Mouse (Mus musculus) kidney, postnatal 0 days (tissue): ENCODE measurements at regions not wholly inside any gene's neighbourhood (a gene's known extent, or its start where the extent isn't known, plus 50 kb on each side); places are given as distances from the start of the nearest gene placed in this dataset.

Source experiments
- ATAC-seq: fragments of 200-750 bp; cut with Nextera tagmentation; replicated peaks from 2 replicates; pipeline ENCODE4 v1.8.0; 2017; ENCODE audit warnings: low read depth, moderate number of reproducible peaks, moderate TSS enrichment, moderate library complexity; ENCODE audit not compliant: low FRiP score
- DNase-seq: peaks from one replicate; pipeline ENCODE4 v3.0.0-alpha.2; 2016; ENCODE audit warnings: low spot score
- H3K27ac ChIP-seq: fragments of 300-500 bp; sonication (generic); 2 replicates; pipeline ENCODE4 v1.5.1; 2014; ENCODE audit warnings: mild to moderate bottlenecking
- H3K27me3 ChIP-seq: fragments of 300-500 bp; sonication (generic); 2 replicates; pipeline ENCODE4 v1.6.1; 2014; ENCODE audit warnings: low read length, mixed read lengths; ENCODE audit not compliant: insufficient read depth
- H3K36me3 ChIP-seq: fragments of 300-500 bp; sonication (generic); 2 replicates; pipeline ENCODE4 v1.6.1; 2014; ENCODE audit warnings: low read length, mixed read lengths; ENCODE audit not compliant: insufficient read depth
- H3K4me1 ChIP-seq: fragments of 300-500 bp; sonication (generic); replicated peaks from 2 replicates; pipeline ENCODE4 v1.6.1; 2014; ENCODE audit warnings: antibody characterized with exemption, low read length, mixed read lengths; ENCODE audit not compliant: insufficient read depth
- H3K4me2 ChIP-seq: fragments of 300-500 bp; sonication (generic); 2 replicates; pipeline ENCODE4 v1.6.1; 2014; ENCODE audit warnings: mild to moderate bottlenecking, low read length, moderate library complexity, mixed read lengths
- H3K4me3 ChIP-seq: fragments of 300-500 bp; sonication (generic); replicated peaks from 2 replicates; pipeline ENCODE4 v1.5.1; 2014; ENCODE audit warnings: low read depth, low read length
- H3K9ac ChIP-seq: fragments of 300-500 bp; sonication (generic); 2 replicates; pipeline ENCODE4 v1.6.1; 2014; ENCODE audit warnings: low read depth, low read length
- H3K9me3 ChIP-seq: fragments of 300-500 bp; sonication (generic); replicated peaks from 2 replicates; pipeline ENCODE4 v1.6.1; 2016; ENCODE audit warnings: low read length, inconsistent platforms, mixed read lengths
- CTCF ChIP-seq: IDR thresholded peaks from 2 replicates; pipeline ENCODE4 v1.5.1; 2016; ENCODE audit warnings: antibody characterized with exemption, low read depth, mild to moderate bottlenecking, moderate library complexity
- WGBS: fragments of 180-500 bp; shearing (Covaris S2); extraction: QIAGEN DNeasy Blood & Tissue Kit; methylation state at CpG from one replicate; pipeline ENCODE4 v1.1.7; 2014; 5-methylcytosine and 5-hydroxymethylcytosine counted together

DNA sequence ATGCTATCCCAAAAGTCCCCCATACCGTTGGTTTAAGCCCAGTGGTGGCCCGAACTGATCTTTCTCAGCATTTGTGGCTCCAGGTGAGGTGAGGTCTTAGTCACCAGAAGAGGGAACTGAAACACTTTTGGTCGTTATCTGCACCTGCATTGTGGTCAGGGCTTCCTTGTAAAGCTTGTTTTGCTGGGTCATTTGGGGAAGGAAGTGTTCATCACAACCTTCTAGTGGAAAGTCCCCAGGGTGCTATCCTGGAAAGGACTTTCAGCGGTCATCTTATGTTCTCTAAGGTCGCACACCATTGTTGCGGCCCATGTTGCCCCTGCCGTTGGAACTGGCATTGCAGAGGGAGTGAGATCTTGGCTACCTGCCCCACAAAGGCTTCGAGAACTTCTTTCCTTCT, 651.5 kb upstream of the Pcdh9 start:
- Histone ChIP-seq H3K27me3 (no peaks in the 10 kb centered on the region), H3K36me3 (no peaks in the 10 kb centered on the region), H3K4me1 (no peaks in the 10 kb centered on the region), H3K4me2 (no peak overlapping the region), H3K9me3 (no peaks in the 10 kb centered on the region), H3K9ac (no peak overlapping the region), H3K27ac (no peak overlapping the region), H3K4me3 (no peak overlapping the region)
- no peak for ATAC-seq
- no peak for DNase-seq
- TF ChIP-seq CTCF: no peak
- WGBS: 80% methylated on average over 8 of the region's 8 CpGs

DNA sequence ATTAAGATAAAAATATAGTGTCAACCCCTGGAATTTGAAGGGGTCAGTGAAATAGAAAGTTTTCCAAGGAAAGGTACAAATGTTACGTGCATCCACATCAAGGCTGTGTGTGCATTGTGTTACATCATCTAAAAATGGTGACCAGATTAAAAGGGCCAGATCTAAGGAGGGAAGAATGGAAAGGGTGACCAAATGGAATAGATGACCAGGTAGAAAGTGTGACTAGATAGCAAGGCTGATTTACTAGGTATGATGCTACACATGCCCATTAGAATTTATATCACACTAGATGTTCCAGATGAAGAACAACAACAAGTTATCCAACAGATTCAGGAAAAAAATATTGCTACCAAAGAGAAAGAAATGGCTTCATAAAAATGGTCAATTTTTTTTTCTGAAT, 635.2 kb upstream of the Pcdh9 start:
- no peaks in the 10 kb centered on the region for H3K9me3 ChIP-seq
- H3K4me3 ChIP-seq: no peak overlapping the region
- ATAC-seq: no peak
- no peaks in the 10 kb centered on the region for H3K36me3 ChIP-seq
- no peak for TF ChIP-seq CTCF
- H3K27me3 ChIP-seq: no peaks in the 10 kb centered on the region
- no peak overlapping the region for H3K27ac ChIP-seq
- no peaks in the 10 kb centered on the region; the same call in 1 of the 2 replicates for H3K4me1 ChIP-seq
- no peak overlapping the region for H3K9ac ChIP-seq
- H3K4me2 ChIP-seq: no peak overlapping the region
- 65% methylated on average over 1 of the region's 1 CpGs for WGBS
- DNase-seq: no peak

GRCm38 (mm10) chr14:94525238-94525637, 634.8 kb upstream of the Pcdh9 start:
- Histone ChIP-seq H3K27me3 (no peaks in the 10 kb centered on the region), H3K4me3 (no peak overlapping the region), H3K36me3 (no peaks in the 10 kb centered on the region), H3K4me1 (no peaks in the 10 kb centered on the region; the same call in 1 of the 2 replicates), H3K9me3 (no peaks in the 10 kb centered on the region), H3K27ac (no peak overlapping the region), H3K9ac (no peak overlapping the region), H3K4me2 (no peak overlapping the region)
- no peak for ATAC-seq
- no peak for DNase-seq
- no peak for TF ChIP-seq CTCF

DNA sequence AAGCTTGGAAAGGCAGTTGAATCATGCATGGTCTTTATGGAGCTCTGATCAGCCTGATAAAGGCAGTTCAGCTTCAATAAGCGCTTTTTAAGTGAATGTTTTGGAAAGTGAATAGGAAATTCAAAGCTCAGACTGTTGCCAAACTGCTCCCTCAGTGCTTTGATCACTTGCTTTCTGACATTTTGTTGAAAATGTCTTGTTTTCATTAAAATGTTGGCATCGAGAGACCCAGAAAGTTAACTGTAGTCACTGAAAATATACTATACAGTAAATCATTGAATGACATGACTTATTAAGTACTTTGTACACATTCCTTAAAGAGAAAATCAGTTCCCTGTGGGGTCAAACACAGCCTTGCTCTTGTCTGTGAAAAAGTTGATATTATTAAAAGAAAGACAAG, 631.5 kb upstream of the Pcdh9 start:
- no peaks in the 10 kb centered on the region; the same call in 1 of the 2 replicates for H3K4me1 ChIP-seq
- no peaks in the 10 kb centered on the region for H3K27me3 ChIP-seq
- no peak overlapping the region for H3K4me2 ChIP-seq
- TF ChIP-seq CTCF: no peak
- H3K36me3 ChIP-seq: no peaks in the 10 kb centered on the region
- H3K4me3 ChIP-seq: no peak overlapping the region
- no peak overlapping the region for H3K27ac ChIP-seq
- no peaks in the 10 kb centered on the region for H3K9me3 ChIP-seq
- ATAC-seq (no peak), DNase-seq (peak; percentile 44)
- WGBS: 29% methylated on average over 2 of the region's 2 CpGs
- H3K9ac ChIP-seq: no peak overlapping the region

- no peak overlapping the region for H3K9ac ChIP-seq
- TF ChIP-seq CTCF: no peak
- peak; percentile 18 for DNase-seq
- no peak overlapping the region for H3K27ac ChIP-seq
- no peak for ATAC-seq
- no peaks in the 10 kb centered on the region for H3K27me3 ChIP-seq
- H3K4me2 ChIP-seq: no peak overlapping the region
- H3K4me1 ChIP-seq: no peaks in the 10 kb centered on the region
- H3K9me3 ChIP-seq: no peaks in the 10 kb centered on the region
- H3K4me3 ChIP-seq: no peak overlapping the region
- no peaks in the 10 kb centered on the region for H3K36me3 ChIP-seq
These were observed 600.9 kb upstream of the Pcdh9 start for GRCm38 (mm10) chr14:94491370-94491769.

DNA sequence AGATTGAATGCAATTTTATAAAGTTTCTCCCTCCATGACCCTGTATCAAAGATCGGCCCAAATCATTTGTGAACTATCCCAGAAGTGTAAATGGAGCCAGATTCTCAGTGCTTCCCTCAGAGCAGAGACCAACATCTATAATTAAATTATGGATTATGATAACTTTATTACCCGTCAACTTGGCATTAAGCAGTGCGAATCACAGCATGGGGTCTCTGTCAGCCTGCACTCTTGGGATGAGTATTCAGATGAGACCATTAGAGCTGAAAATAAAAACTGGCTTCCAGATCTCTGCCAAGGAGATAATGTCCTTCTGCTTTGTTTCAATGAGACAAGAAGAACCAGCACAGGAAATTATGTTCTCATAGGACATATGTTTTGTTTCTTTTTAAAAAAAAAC, 585.4 kb upstream of the Pcdh9 start:
- WGBS: 79% methylated on average over 3 of the region's 3 CpGs
- TF ChIP-seq CTCF: no peak
- no peak overlapping the region for H3K4me2 ChIP-seq
- H3K4me3 ChIP-seq: no peak overlapping the region
- H3K4me1 ChIP-seq: no peaks in the 10 kb centered on the region
- H3K36me3 ChIP-seq: no peaks in the 10 kb centered on the region
- H3K9me3 ChIP-seq: no peaks in the 10 kb centered on the region
- no peaks in the 10 kb centered on the region for H3K27me3 ChIP-seq
- H3K27ac ChIP-seq: no peak overlapping the region
- H3K9ac ChIP-seq: no peak overlapping the region
- no peak for ATAC-seq
- DNase-seq: no peak

DNA sequence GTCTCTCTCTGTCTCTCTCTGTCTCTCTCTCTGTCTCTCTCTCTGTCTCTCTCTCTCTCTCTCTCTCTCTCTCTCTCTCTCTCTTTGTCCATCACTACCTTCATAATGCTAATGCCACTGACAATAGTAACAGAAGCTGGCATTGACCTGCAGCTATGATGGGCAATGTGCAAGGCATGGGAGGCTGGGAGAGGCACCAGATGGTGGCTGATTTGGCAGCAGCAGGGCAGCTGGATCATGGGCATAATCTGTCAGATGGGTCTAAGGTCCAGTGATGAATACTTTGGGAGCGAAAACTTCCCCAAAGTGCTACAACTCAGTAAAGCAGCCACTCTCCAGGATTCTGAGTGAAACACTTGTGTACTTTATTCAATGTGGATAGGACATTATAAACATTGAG, 582.7 kb upstream of the Pcdh9 start:
- H3K36me3 ChIP-seq: no peaks in the 10 kb centered on the region
- no peak overlapping the region for H3K9ac ChIP-seq
- no peak overlapping the region for H3K27ac ChIP-seq
- H3K4me1 ChIP-seq: no peaks in the 10 kb centered on the region
- DNase-seq: no peak
- no peaks in the 10 kb centered on the region for H3K9me3 ChIP-seq
- no peak overlapping the region for H3K4me2 ChIP-seq
- no peaks in the 10 kb centered on the region for H3K27me3 ChIP-seq
- 96% methylated on average over 1 of the region's 1 CpGs for WGBS
- no peak overlapping the region for H3K4me3 ChIP-seq
- ATAC-seq: no peak
- no peak for TF ChIP-seq CTCF
